ENCODE assay signal across 8 mouse cellular contexts in the genomic region with DNA sequence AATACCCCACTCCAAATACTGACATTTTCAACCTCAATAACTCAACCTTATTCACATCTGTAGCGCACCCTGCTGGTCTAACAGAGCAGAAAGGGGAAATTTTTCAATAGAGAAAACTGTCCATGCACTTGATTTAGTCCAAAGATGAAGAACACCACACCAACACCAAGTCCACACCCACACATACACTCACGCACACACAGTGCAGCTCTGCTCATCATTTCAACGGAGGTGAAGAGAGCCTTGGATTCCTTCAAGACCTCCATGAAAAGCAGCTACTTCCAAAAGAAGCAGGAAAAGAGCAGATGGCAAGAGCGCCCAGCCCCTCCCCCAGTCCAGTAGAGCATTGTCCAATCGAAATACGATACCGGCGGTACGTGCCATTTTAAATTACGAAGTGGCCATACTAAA. TPM values are rescaled to one million over a fixed set of nuclear protein-coding genes. Genes with fewer than 3 reads are reported as not detected.
A peak's percentile ranks its signal among the peaks of the same experiment; 100 is the strongest.
DNase-seq lines count a peak whose midpoint lies in the region; ATAC-seq and TF ChIP-seq lines count a peak whose summit lies in the region.

No protein-coding gene starts in this region.

- whole genome bisulfite sequencing in hindbrain, postnatal 0 days: 7% methylated on average over 10 of the region's 10 CpGs

- H3K9me3 ChIP-seq in hindbrain, postnatal 0 days (ENCODE audit: low read length): no peaks in the 10 kb centered on the region

- ATAC-seq in activated CD4-positive, CD25-positive, alpha-beta regulatory T cell, adult 4 months: peak; percentile 10
- ATAC-seq in hindbrain, postnatal 0 days: no peak; the same call in 1 of the 2 replicates

- H3K9ac ChIP-seq in hindbrain, postnatal 0 days (replicated peaks; ENCODE audit: low read length): peak overlapping the region; percentile 76; the same call in 1 of the 2 replicates

- 0 out of 2 replicates have a peak, but pooled peaks cover 4% of the 10 kb centered on the region for H3K4me1 ChIP-seq in hindbrain, postnatal 0 days (ENCODE audit: insufficient read depth, low read length)

- DNase-seq in cerebellum, postnatal 36 days: peak; percentile 36 to 40
- peak; percentile 38 for DNase-seq in gastrocnemius, adult 18-20 months (ENCODE audit: low spot score)
- DNase-seq in hindbrain, postnatal 0 days (ENCODE audit: low spot score): peak; percentile 80
- DNase-seq in left cerebral cortex, adult 11 months (ENCODE audit: low spot score): peak; percentile 31
- DNase-seq in lung, postnatal 36 days: peak; percentile 78
- peak; percentile 78 for DNase-seq in retina, postnatal 1 day
- DNase-seq in urinary bladder, postnatal 36 days (ENCODE audit: low spot score in 2 of 2): peak; percentile 41 to 48

- H3K27me3 ChIP-seq in hindbrain, postnatal 0 days (ENCODE audit: insufficient read depth, low read length): no peaks in the 10 kb centered on the region

- H3K4me2 ChIP-seq in hindbrain, postnatal 0 days (ENCODE audit: low read depth, low read length): peak overlapping the region; percentile 86

- peak overlapping the region; percentile 90 for H3K27ac ChIP-seq in hindbrain, postnatal 0 days

- peak; percentile 71 for TF ChIP-seq CTCF in hindbrain, postnatal 0 days (IDR thresholded peaks at IDR 0.05; ENCODE audit: low read depth)

- peak overlapping the region; percentile 89 for H3K4me3 ChIP-seq in hindbrain, postnatal 0 days (ENCODE audit: low read length)

- no peaks in the 10 kb centered on the region for H3K36me3 ChIP-seq in hindbrain, postnatal 0 days (ENCODE audit: insufficient read depth, low read length)

RNA-seq across cellular contexts. Expression of a gene that starts 1.5 kb away (rescaled TPM):
- polyA plus RNA-seq in activated CD4-positive, CD25-positive, alpha-beta regulatory T cell, adult 4 months (2017; shearing (Covaris generic)): 100 to 1,000 TPM; 210 to 235 TPM
- total RNA-seq in gastrocnemius, adult 18-20 months (2021): 10 to 100 TPM; 10.3 to 16.8 TPM
- total RNA-seq in hindbrain, postnatal 0 days (2014; rRNA removed): 49.6 and 62.4 TPM in 2 replicates
- polyA plus RNA-seq in hindbrain, postnatal 0 days (2015; fragmentation: Nextera tagmentation; extraction: Ambion mirVana): 42.3 and 42.8 TPM in 2 replicates

RNA-seq across cellular contexts. Expression of a gene that starts 28.5 kb away (rescaled TPM):
- polyA plus RNA-seq in activated CD4-positive, CD25-positive, alpha-beta regulatory T cell, adult 4 months (2017; shearing (Covaris generic)): 100 to 1,000 TPM; 186 to 201 TPM
- 10 to 100 TPM; 42.7 to 44.9 TPM for total RNA-seq in gastrocnemius, adult 18-20 months (2021)
- 36.0 and 47.4 TPM in 2 replicates for total RNA-seq in hindbrain, postnatal 0 days (2014; rRNA removed)
- 133 TPM in 2 replicates for polyA plus RNA-seq in hindbrain, postnatal 0 days (2015; fragmentation: Nextera tagmentation; extraction: Ambion mirVana)

RNA-seq across cellular contexts. Expression of a gene that starts 40.2 kb away (rescaled TPM):
- polyA plus RNA-seq in activated CD4-positive, CD25-positive, alpha-beta regulatory T cell, adult 4 months (2017; shearing (Covaris generic)): 1 to 10 TPM; 7.9 to 8.2 TPM
- total RNA-seq in gastrocnemius, adult 18-20 months (2021): 1 to 10 TPM; 6.7 to 9.0 TPM
- 43.7 and 44.1 TPM in 2 replicates for total RNA-seq in hindbrain, postnatal 0 days (2014; rRNA removed)
- 25.2 and 29.0 TPM in 2 replicates for polyA plus RNA-seq in hindbrain, postnatal 0 days (2015; fragmentation: Nextera tagmentation; extraction: Ambion mirVana)
